Mouse (Mus musculus): ENCODE measurements around the gene Ttll9.

Ttll9 gene

DNA sequence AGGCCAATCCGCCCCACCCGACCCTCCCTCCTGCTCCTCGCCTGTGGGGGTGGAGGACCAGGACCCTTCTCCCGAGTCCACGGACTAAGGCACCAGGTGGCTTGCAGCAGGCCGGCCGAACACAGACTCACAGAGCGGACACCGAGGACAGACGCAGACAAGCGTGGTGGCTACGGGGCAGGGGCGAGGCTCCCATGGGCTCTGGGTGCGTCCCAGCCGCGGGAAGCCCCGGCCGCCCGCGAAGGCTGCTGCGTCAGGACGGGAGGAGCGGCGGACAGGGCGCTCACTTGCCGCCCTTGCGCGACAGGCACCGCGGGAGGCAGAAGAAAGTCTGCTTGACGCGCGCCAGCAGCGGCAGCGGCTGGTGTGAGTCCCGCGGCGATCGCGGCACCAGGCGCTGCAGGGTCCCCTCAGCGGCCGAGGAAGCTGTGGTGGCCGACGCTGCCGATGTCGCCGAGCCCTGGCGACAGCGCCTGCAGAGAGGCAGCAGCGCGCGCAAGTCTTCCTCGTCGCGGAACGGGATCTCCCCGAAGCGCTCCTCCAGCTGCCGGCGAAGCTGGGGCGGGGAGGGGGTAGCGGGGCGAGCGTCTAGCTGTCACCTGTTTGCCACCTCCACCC is 19.3 kb upstream of the Ttll9 start:
- peak in 1 of 2 experiments; percentile 23 for DNase-seq

DNA sequence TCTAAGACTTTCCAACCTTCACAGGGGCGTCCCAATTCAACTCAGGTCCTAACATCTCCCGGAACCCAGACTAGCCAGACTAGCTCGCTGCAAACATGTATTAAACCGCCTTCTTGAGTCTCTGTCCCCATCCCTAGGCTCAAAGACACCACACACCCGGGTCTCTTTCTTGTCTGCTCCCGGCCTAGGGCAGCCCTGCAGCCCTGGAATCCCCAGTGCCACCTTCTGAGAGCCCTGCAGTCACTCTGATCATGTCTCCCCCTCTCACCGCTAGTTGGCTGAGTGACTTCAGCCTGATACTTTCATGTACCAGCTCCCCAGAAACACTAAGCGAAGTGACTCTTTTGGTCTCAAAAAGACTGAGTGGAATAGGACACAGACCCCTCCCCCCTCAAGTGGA is 18.7 kb upstream of the Ttll9 start:
- no peak for DNase-seq

DNA sequence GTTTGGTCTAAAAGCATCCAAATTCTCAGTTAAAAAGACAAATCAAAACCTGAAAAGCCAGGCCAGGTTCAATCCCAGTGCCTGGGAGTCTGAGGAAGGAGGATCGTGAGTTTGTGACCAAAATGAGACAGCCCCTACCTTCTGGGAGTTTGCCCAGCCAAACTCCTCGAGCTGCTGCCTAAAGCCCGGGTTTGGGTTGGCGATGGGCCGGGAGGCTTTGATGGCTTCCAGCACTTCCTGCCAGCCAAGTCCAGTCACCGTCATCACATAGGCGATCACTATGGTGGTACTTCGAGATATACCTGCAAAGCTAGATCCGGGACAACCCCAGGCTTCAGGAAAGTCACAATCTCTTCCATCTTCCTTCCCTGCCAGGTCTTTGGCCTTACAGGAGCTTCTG is 18.3 kb upstream of the Ttll9 start:
- DNase-seq = peak in 1 of 2 experiments; percentile 20

DNA sequence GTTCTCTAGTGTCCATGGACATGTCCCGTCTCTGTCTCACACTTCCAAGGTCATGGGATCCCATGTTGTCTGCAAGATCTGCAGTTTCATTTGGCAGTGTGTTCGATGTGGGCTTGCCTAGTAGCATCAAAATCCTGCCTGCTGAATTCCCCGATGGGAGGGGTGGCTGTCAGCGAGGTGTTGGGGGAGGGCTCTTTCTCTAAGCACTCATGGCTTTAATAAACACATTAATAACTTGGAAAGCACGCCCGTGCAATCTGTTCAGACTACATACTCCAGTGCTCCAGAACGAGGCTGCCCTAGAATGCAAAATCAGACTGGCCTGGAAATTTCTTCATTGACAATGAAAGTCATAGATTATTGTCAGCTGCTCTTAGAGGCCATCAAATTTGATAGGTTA is 15.2 kb upstream of the Ttll9 start:
- DNase-seq = peak in 1 of 2 experiments; percentile 67

DNA sequence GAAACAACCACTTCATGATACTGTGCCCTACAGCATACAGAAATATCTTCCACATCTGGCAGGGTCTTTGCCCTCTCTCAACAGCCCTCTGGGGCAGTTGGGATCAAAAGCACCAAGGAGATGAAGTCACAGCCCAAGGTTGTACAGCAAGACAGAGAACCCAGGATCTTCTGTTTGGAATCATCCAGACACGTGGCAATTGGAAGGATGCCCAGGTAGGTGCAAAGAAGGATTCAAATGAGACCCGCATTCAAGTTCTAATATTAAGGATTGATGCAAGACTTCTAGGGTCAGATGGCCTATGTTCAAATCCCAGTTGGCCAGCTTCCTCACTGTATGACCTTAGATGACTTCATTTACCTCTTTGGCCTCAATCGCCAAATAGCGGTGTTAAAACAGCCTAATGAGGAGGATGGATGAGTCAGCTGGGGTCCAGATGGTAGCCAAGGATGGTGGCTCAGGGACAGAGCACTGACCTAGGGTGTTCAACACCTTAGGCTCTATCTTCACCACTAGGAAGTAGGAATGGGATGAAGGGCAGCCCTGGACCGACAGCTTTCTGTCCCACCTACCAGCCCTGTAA is 13.8 kb upstream of the Ttll9 start:
- no peak for DNase-seq

DNA sequence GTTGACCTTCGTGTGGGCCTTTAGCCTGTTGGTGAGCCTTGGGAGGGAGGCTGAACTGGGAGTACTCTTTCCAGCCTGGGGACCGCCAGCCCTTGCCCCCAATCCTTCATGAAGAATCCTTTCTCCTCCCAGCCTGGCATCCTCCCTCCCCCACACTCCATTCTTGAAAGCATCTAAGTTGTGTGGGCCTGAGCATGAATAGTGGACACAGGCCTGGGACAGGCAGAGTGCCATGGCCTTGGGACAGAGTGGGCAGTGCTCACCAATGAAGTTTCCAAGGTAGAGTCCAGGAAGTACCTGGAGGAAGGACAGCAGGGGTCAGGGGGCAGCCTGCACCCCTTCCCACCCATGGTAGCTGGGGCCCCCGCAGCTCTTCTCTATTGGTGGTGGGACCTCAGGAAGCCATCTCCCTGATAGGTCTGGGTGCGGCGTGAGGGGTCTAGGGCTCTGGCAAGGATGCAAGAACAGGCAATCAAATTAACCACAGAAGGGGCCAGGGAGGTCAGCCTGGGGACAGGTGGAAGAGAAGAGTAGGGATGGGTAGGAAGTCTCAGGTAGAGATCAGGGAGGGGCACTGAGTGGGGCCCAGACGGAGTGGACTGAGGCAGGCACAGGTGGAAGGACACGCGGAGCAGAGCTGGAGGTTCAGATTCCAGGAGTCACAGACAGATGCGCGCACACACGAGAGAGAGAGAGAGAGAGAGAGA is 11.8 kb upstream of the Ttll9 start:
- peak in 1 of 2 experiments; percentile 18 for DNase-seq

DNA sequence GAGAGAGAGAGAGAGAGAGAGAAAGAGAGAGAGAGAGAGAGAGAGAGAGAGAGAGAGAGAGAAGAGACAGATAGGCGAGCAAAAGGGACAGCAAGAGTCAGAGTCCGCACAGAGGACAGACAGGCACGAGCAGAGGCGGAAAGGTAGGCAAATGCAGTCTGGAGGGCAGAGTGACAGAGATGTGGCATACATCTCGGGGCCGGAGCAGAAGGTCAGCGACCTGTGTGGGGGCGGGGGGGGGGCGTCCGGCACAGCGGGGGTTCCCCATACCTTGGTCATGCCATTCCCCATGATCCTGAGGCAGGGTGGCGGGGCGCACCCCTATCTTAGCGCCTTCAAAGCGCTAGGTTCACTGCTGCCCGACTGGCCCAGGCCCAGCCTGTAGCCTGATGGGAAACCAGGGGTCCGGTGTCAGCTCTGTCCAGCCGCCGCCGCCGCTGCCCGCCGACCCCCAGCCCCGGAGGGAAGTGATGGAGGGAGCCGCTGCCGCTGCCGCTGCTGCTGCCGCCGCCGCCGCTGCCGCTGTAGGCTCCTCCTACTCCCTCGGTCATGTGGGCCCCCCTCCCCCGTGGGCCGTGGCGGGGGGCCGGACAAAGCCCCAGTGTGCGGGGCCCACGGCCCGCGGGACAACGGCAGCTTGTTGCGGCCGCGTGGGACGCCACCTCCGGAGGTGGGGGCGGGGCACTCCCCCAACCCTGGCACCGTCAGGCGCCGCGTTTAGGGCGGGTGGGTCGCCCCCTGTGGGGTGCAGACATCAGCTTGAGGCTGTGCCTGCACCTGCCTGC is 11.0 kb upstream of the Ttll9 start, which contains the start of gene Dusp15:
TSS of gene Dusp15 (minus strand) at position 634 of the 785 bp plus-strand sequence.
- DNase-seq = peak in 1 of 2 experiments; percentile 28

DNA sequence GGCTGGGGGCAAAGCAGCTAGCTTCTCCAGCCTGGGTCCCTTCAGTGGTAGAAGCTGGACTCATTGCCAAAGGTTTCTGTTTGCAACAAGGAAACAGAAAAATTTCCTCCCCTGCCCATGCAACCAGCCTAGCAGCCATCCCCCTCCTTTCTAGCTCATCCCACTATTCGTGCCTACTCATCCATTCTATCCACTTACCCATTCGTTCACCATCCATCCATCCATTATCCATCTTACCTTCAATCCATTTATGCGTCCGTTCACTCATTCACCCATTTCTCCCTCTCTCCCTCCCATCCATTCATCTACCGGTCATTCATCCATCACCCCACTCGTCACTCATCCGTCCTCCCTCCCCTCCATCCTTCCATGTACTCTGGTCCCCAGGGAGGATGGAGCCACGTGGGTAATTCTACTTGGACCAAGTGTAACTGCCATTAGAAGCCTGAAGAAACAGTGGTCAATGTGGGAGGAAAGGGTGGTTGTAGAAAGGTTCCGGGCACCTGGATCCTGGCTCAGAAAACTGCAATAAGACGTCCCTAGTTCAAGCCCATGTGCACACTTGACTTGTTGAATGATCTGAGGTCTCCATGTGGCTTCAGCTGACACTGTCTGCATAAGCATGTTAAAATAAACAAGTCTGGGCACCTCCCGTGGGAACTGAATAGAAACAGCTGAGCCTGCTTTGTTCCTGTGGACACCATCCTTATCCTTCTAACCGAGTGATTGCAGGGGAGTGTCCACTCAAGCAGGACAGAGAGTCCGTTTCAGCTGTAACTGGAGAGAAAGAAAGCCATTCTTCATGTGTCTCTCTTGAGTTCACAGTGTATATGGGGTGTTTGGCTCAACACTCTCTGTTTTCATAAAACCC is 10.2 kb upstream of the Ttll9 start:
- DNase-seq = peak in 1 of 2 experiments; percentile 15

DNA sequence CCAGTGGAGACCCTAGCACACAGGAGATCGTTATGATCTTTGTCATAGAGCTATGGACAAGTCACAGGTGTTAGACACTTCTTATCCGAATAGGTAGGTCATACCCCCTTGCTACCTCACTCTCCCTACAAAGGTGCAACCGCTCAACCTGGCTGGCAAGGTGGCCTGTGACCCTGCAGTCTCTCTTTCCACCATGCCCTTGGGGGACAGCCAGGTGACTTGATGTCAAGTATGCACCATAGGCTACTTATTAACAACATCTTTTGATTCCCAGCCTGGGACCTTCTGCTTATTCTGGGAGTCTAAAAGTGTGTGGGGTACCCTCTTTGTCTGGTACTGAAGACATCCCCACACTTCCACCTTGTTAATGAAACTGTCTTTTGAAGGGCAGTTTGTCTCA is 4.2 kb upstream of the Ttll9 start:
- no peak for DNase-seq

DNA sequence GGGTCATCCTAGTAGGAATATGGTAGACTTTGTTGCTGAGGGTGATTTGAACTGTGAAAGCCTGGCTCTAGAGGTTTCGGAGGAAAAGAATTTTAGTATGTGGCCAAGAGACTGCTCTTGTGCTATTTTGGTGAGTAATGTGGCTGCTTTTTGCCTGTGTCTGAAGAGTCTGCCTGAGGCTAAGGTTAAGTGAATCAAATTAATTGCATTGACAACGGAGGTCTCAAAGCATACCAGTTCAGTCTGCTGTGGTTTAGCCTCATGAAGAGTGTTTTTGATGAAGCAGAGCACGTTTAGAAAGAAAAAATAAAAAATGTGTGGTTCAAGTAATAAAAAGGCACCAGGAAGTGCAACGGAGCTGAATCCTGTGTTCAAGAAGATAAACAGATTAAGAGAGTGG is 3.3 kb downstream of the Ttll9 start:
- no peak for DNase-seq

DNA sequence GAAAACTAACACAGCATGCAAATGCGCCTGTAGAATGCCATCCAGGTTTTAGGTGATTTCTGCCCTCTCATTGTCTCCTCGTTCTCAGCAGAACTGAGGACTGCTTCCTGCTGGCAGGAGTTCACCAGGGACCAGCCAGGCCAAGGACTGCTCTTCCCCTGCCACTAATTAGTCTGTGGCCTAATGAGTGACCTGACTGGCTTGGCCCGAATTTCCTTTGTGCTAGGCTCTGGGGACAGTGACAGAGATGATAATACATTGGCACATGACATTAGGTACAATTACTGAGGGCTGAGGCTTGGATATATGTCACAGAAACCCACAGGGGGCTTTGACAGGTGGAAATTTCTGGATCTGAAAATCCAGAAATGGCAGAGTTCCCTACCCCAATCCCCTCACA is 14.7 kb downstream of the Ttll9 start:
- DNase-seq = no peak

DNA sequence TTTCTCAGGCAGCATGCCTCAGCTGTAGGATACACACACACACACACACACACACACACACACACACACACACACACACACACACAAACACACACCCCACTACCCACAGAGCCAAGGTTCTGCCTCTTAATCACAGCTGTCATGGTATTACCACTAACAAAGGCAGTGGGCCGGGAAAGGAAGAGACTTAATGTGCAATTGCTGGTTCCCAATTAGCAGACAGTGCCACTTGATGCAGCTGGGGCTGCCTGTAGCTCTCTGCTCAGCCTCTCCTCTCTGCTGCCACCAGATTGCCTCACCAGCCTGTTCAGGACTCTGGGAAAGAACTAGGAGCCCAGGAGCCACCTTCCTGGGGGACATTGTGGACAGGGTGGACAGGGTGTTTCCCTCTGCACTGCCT is 23.3 kb downstream of the Ttll9 start:
- no peak for DNase-seq

DNA sequence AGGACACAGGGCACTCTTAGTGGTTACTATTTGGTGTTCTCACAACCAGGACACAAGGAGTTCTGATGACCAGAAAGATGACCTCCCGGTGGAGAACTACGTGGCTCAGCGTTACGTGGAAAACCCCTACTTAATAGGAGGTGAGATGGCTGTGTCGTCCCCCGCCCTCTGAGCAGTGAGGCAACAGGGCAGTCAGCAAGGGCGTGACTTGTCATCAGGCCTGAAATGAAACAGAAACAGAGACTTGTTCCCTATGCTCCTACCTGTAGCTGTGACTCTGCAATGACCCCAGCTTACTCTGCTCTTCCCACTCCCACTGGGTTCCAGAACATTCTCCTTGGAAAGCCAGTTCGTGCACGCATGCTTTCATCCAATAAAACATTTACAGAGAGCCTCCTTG is 29.2 kb downstream of the Ttll9 start:
- no peak for DNase-seq

DNA sequence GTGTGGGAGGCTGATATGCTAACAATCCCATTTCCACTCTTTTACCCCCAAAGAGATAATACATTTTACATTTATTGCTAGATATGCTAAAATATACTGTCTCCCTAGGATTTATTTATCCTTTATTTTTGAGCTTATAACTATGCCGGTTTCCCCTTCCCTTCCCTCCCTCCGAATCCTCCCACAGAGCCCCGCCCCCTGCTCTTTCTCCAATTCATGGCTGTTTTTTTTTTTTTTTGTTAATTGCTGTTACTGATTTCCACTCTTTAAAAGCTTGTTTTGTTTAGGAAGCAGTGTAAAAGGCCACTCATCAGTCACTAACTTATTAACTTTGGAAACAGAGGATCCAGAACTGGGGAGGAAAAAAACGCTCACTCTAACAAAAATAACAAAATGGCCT is 34.8 kb downstream of the Ttll9 start:
- no peak for DNase-seq

DNA sequence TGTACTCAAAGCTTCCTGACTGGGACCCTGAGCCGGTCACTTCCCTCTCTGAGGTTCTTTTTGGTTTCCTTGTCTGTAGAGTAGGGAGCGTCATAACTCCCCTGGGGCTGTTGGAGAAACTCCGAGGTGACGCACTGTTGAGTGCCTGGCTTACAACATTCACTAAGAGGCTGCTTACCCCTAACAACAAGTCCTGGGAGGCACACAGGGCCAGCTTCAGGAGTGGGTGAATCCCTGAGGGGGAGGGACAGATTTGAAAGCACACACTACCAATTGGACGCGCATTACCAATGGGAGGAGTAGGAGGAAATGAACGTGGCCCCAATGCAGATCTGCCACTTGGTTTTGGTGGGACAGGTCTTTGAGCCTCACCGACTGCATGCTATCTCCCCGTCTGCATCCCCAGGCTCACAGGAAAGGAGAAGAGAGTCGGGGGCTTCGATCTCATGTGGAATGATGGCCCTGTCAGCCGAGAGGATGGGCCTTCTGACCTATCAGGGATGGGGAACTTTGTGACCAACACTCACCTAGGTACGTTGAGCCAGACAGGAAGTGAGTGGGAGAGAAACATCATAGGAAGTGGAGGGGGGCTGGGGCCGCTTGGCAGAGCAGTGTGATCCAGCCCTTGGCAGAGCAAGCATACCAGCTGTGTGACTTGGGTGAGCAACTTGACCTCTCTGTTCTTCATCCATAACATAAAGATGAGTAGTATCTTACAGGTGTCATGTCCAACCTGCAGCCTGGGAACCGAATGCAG is 40.4 kb downstream of the Ttll9 start:
- DNase-seq = no peak

DNA sequence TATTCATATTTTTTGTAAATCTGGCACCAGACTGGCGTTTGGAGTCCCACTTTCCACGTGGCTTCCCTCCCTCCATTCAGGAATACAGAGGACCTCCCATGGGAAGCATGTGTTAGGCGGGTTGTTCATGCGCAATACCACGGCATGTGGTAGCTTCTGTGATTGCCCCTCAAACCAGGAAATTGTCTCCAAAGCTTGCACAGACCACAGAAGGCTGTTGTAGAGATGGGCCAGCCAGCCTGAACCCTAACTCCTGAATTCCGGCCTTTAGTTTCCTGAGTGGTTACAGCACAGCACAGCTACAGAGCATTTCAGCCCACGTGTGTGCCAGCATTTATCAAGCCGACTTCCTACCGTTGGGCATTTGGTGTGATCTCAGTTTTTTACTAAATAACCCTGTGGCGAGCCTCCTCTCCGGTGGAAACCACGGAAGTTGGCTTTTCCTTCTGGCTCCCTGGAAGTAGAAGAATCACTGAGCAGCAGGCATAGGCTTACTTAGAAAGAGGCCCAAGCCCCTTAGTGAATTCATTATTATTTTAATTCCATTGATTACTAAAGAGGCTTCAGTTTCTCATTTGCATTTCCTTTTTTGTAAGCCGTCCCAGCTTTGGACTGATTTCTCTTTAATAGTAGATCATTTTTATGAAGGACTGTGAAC is 41.5 kb downstream of the Ttll9 start:
- no peak for DNase-seq

DNA sequence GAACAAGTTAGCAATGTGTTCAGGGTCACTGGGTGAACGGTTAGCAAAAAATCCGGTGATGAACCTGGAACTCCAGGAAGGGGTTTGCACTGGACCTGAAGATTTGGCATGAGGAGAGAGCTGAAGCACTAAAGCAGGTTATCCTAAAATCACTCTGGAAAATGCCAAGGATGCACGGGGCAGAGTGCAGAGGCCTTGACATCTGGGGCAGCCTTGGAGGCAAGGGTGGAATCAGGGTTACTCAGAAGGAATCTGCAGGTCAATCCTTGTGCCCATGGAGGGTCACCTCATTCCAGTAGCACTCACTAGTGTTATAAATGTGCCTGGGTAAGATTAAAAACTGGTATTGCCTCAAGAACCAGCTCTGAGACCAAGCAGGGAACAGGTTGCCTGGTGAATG is 43.7 kb downstream of the Ttll9 start:
- no peak for DNase-seq

DNA sequence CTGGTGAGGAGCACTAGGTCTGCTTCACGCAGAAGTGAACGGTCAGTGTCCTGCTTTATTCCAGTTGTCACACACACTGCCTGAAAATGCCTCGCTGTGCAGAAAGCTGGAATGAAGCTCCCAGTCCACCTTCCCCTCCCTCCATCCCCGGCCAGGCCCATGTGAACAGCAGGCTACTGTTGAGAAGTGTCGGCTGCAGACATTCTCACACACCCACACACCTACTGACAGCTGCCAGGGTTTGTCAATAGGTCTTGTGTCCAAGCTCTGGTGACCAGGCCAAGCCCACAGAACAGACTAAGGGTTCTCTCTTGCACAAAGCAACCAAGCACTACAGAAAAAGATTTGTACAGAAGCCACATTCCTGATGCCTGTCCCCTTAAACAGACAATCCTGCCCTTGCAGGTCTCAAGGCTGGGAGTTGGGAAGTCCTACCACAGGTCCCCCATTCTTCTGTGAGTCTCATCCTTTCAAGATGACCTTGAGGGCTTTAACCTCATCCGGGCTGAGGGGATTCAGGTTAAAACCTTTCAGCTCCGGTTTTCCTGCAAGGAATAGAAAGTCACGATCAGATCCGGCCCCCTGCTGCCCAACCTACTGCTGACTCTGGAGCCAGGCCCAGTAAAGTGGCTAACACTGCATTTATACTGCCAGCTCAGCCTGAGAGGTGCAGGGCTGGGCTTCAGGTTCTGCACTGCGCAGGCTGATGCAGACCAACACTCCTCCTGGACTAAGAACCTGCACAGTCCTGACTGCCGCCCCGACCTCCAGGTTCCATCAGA is 47.1 kb downstream of the Ttll9 start:
- DNase-seq = no peak

DNA sequence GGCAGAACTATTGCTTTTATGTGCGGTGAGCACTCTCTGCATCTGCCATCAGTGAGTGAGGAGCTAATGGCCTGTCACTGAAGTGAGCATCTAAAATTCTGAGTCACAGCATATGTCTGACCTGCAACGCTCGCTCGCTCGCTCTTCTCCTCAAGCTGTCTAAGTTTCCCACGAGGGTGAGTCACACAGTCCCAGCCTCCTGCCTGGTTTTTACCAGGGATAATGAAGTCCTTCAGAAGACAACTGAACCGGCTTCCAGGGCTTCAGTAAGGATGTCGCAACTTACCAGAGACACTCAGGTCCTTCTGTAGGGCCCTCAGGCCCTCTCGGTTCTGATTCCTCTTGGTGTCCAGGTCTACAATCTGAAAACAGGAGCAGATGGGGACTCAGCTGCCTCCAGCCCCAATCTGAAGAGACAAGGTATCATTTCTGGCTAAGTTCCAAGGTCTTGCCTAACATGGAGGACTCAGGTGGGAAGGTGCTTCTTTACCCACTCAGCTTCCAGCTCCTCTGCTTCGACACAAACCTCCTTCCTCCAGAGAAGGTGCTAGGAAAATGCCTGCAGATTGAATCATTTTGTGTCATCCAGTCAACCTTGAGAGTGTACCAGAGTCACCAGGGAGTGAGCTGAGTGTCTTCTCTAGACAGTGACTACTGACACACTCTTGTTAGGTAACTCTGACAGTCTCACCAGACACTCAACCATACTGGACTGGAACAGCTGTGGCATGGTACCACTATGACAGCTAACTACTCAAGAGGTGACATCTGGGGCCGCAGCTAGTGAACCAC is 51.6 kb downstream of the Ttll9 start:
- DNase-seq = no peak
